Mouse (Mus musculus): ENCODE results near the gene Rab3il1.

DNA sequence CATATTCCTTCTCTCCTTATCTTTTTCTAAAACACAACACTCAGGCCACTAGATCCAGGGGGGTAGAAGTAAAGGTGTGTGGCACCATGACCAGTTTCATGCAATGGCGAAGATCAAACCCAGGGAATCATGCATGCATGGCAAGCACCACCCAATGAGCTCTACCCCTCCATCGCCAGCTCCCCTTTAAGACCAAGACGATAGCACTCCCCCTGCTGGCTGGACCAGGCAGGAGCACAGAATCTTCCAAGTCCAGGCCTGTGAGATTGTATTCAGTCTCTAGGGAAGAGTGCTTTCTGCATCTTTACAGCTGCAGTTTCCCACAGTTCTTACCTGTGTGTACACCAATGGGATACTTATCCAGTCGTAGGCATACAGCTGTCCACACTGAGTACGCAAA is 10.2 kb upstream of the Rab3il1 start:
- TF ChIP-seq CTCF (IDR thresholded peaks at IDR 0.05; ENCODE audit: low read depth) (peak; percentile 98), EP300 (IDR thresholded peaks at IDR 0.05; ENCODE audit: low read depth) (no peak)

Measured in liver, postnatal 0 days (tissue).